Comparison of ENCODE assay signal across 29 mouse cellular contexts in genomic region chr9:89758569-89758968, GRCm38 (mm10). TPM values are rescaled to one million over a fixed set of nuclear protein-coding genes. Genes with fewer than 3 reads are reported as not detected.
"Had no signal": no experiment of that assay in that cellular context is flagged by ENCODE, and none has a peak within 500 bp of the region (broad histone marks: within the 10 kb centered on the region; RNA-seq: fewer than 3 reads in every experiment).

No protein-coding gene starts in this region.

- H3K27ac ChIP-seq: kidney, postnatal 0 days; layer of hippocampus, adult 2 months; limb, embryonic 12.5 days; limb, embryonic 15.5 days; liver, embryonic 14.5 days; lung, embryonic 15.5 days; midbrain, embryonic 10.5 days; midbrain, embryonic 13.5 days; neural tube, embryonic 12.5 days; neural tube, embryonic 15.5 days; stomach, postnatal 0 days had no signal

- H3K9ac ChIP-seq: limb, embryonic 12.5 days; limb, embryonic 15.5 days; liver, embryonic 14.5 days; liver, postnatal 0 days; lung, embryonic 15.5 days; midbrain, embryonic 13.5 days; neural tube, embryonic 12.5 days; neural tube, embryonic 15.5 days had no signal

- H3K27me3 ChIP-seq: limb, embryonic 12.5 days; limb, embryonic 15.5 days; lung, embryonic 15.5 days; megakaryocyte, embryonic 14.5 days; midbrain, embryonic 13.5 days; neural tube, embryonic 12.5 days; neural tube, embryonic 15.5 days had no signal

- DNase-seq: kidney, adult 18-20 months; kidney, adult 9 months; kidney, postnatal 25 days; liver, postnatal 0 days; lung, postnatal 10 days; lung, postnatal 36 days; right cerebral cortex, postnatal 14 days; right cerebral cortex, postnatal 4 days; thymus, adult 2 months; thymus, postnatal 25 days had no signal

- H3K36me3 ChIP-seq: limb, embryonic 12.5 days; limb, embryonic 15.5 days; lung, embryonic 15.5 days; midbrain, embryonic 10.5 days; midbrain, embryonic 13.5 days; neural tube, embryonic 12.5 days; neural tube, embryonic 15.5 days had no signal

- H3K4me1 ChIP-seq: limb, embryonic 12.5 days; limb, embryonic 15.5 days; lung, embryonic 15.5 days; megakaryocyte, embryonic 14.5 days; midbrain, embryonic 10.5 days; midbrain, embryonic 13.5 days; neural tube, embryonic 12.5 days; neural tube, embryonic 15.5 days had no signal

- H3K4me3 ChIP-seq: layer of hippocampus, adult 2 months; limb, embryonic 12.5 days; limb, embryonic 15.5 days; lung, embryonic 15.5 days; megakaryocyte, embryonic 14.5 days; midbrain, embryonic 10.5 days; midbrain, embryonic 13.5 days; myocyte; neural tube, embryonic 12.5 days; neural tube, embryonic 15.5 days had no signal

- ATAC-seq: intestine, embryonic 16.5 days; liver, postnatal 0 days; midbrain, embryonic 13.5 days; midbrain, embryonic 16.5 days had no signal

- H3K9me3 ChIP-seq: limb, embryonic 12.5 days; limb, embryonic 15.5 days; lung, embryonic 15.5 days; megakaryocyte, embryonic 14.5 days; midbrain, embryonic 10.5 days; midbrain, embryonic 13.5 days; neural tube, embryonic 12.5 days; neural tube, embryonic 15.5 days had no signal

- H3K4me2 ChIP-seq: limb, embryonic 12.5 days; limb, embryonic 15.5 days; liver, embryonic 11.5 days; lung, embryonic 15.5 days; midbrain, embryonic 13.5 days; neural tube, embryonic 12.5 days; neural tube, embryonic 15.5 days had no signal

RNA-seq across cellular contexts. Expression of gene Ankrd34c, which starts 20.3 kb away (rescaled TPM):
- total RNA-seq: monocyte, adult 5-6 weeks had no signal
- polyA plus RNA-seq: intestine, embryonic 16.5 days; kidney, postnatal 0 days; large intestine, adult 2 months; limb, embryonic 12.5 days; liver, embryonic 11.5 days; liver, embryonic 14.5 days; liver, postnatal 0 days; lung, embryonic 15.5 days; midbrain, embryonic 10.5 days; myocyte; neural tube, embryonic 12.5 days; stomach, embryonic 14.5 days; stomach, postnatal 0 days; thymus, adult 2 months had no signal
